In genomic region chr3:95015891-95016531, GRCm38 (mm10) we compare ENCODE assay signal across 8 mouse cellular contexts. TPM values are rescaled to one million over a fixed set of nuclear protein-coding genes. Genes with fewer than 3 reads are reported as not detected.
DNase-seq lines count a peak whose midpoint lies in the region; ATAC-seq lines count a peak whose summit lies in the region.

No protein-coding gene starts in this region.

- peaks cover 16% of the 10 kb centered on the region for H3K4me1 ChIP-seq in lung, embryonic 16.5 days (replicated peaks; ENCODE audit: control insufficient read depth, insufficient read depth, low read length)

- ATAC-seq in hematopoietic stem cell, adult 5-6 weeks (replicated peaks in 1 of 2; ENCODE audit: insufficient read depth in 1 of 2, low FRiP score in 2 of 2, low TSS enrichment in 1 of 2, low read depth in 1 of 2, poor library complexity in 2 of 2, severe bottlenecking in 2 of 2): peak; percentile 60 to 64
- ATAC-seq in lung, embryonic 16.5 days (ENCODE audit: low read depth): peak; percentile 73

- H3K4me2 ChIP-seq in lung, embryonic 16.5 days (ENCODE audit: low read depth, low read length): peak overlapping the region; percentile 87

- peak overlapping the region; percentile 65 for H3K9ac ChIP-seq in lung, embryonic 16.5 days (ENCODE audit: low read length)

- H3K27me3 ChIP-seq in lung, embryonic 16.5 days (ENCODE audit: control insufficient read depth, insufficient read depth, low read depth, low read length): no peaks in the 10 kb centered on the region

- peak overlapping the region; percentile 97 for H3K27ac ChIP-seq in lung, embryonic 16.5 days (ENCODE audit: low read length)

- H3K36me3 ChIP-seq in lung, embryonic 16.5 days (ENCODE audit: control insufficient read depth, insufficient read depth, low read length): peaks cover 5% of the 10 kb centered on the region

- H3K9me3 ChIP-seq in lung, embryonic 16.5 days (ENCODE audit: control insufficient read depth, low read length): no peaks in the 10 kb centered on the region

- peak; percentile 100 for DNase-seq in MEL-GATA-1-ER (ENCODE audit: extremely low read depth, low read depth)
- DNase-seq in cerebellum, adult 8-10 months: peak; percentile 97
- peak; percentile 93 for DNase-seq in forelimb bud, embryonic 11.5 days (ENCODE audit: low read depth, low spot score)
- peak; percentile 81 for DNase-seq in layer of hippocampus, adult 9-10 months (ENCODE audit: low spot score)
- peak; percentile 78 for DNase-seq in ovary, postnatal 10 days (ENCODE audit: low spot score)
- peak; percentile 86 to 90 for DNase-seq in thymus, postnatal 10 days (ENCODE audit: low spot score in 2 of 2)

- under 1% methylated on average over 40 of the region's 40 CpGs for WGBS in lung, embryonic 16.5 days

- H3K4me3 ChIP-seq in lung, embryonic 16.5 days (ENCODE audit: low read length): peak overlapping the region; percentile 72

RNA-seq across cellular contexts. Expression of gene Zfp687, which starts 0.8 kb away (rescaled TPM):
- total RNA-seq in hematopoietic stem cell, adult 5-6 weeks (2017): 26.6 and 29.0 TPM in 2 replicates
- polyA plus RNA-seq in lung, embryonic 16.5 days (2015; fragmentation: Nextera tagmentation; extraction: Ambion mirVana): 23.3 and 23.6 TPM in 2 replicates

RNA-seq across cellular contexts. Expression of gene Psmd4, which starts 26.4 kb away (rescaled TPM):
- total RNA-seq in hematopoietic stem cell, adult 5-6 weeks (2017): 164 and 233 TPM in 2 replicates
- polyA plus RNA-seq in lung, embryonic 16.5 days (2015; fragmentation: Nextera tagmentation; extraction: Ambion mirVana): 223 and 224 TPM in 2 replicates

RNA-seq across cellular contexts. Expression of gene Pi4kb, which starts 41.5 kb away (rescaled TPM):
- total RNA-seq in hematopoietic stem cell, adult 5-6 weeks (2017): 28.3 and 34.2 TPM in 2 replicates
- 25.1 and 25.7 TPM in 2 replicates for polyA plus RNA-seq in lung, embryonic 16.5 days (2015; fragmentation: Nextera tagmentation; extraction: Ambion mirVana)

Comparison
In these comparisons a context has a peak if more than half of its experiments do, and no peak if none do; other contexts are left out.
1. Peak in every context shown above with its lines: DNase-seq, ATAC-seq, H3K4me3 ChIP-seq and H3K27ac ChIP-seq.